Mouse (Mus musculus) forebrain, embryonic 16.5 days (tissue): Measurements from ENCODE around the gene Dock4. TPM values are rescaled to one million over a fixed set of nuclear protein-coding genes. Genes with fewer than 3 reads are reported as not detected.

ENCODE experiments used
- ATAC-seq: fragments of 200-750 bp; cut with Nextera tagmentation; 2 replicates; pipeline ENCODE4 v1.8.0; 2017; ENCODE audit warnings: mild to moderate bottlenecking, moderate library complexity
- H3K27ac ChIP-seq: fragments of 300-500 bp; sonication (generic); 2 replicates; pipeline ENCODE4 v1.5.1; 2014; ENCODE audit warnings: low read length, control low read depth
- H3K27me3 ChIP-seq: fragments of 300-500 bp; sonication (generic); replicated peaks from 2 replicates; pipeline ENCODE4 v1.6.1; 2014; ENCODE audit warnings: low read length; ENCODE audit not compliant: control insufficient read depth, insufficient read depth
- H3K36me3 ChIP-seq: fragments of 300-500 bp; sonication (generic); 2 replicates; pipeline ENCODE4 v1.6.1; 2014; ENCODE audit not compliant: control insufficient read depth, insufficient read depth
- H3K4me1 ChIP-seq: fragments of 300-500 bp; sonication (generic); replicated peaks from 2 replicates; pipeline ENCODE4 v1.6.1; 2014; ENCODE audit warnings: low read length; ENCODE audit not compliant: control insufficient read depth, insufficient read depth
- H3K4me2 ChIP-seq: fragments of 300-500 bp; sonication (generic); 2 replicates; pipeline ENCODE4 v1.6.1; 2014; ENCODE audit warnings: mild to moderate bottlenecking, low read length, control low read depth
- H3K4me3 ChIP-seq: fragments of 300-500 bp; sonication (generic); replicated peaks from 2 replicates; pipeline ENCODE4 v1.5.1; 2014; ENCODE audit warnings: mild to moderate bottlenecking, low read length, control low read depth
- H3K9ac ChIP-seq: fragments of 300-500 bp; sonication (generic); replicated peaks from 2 replicates; pipeline ENCODE4 v1.6.1; 2014; ENCODE audit warnings: low read depth, low read length, control low read depth
- H3K9me3 ChIP-seq: fragments of 300-500 bp; sonication (generic); 2 replicates; pipeline ENCODE4 v1.6.1; 2016; ENCODE audit warnings: low read length; ENCODE audit not compliant: control insufficient read depth
- WGBS: fragments of 180-500 bp; shearing (Covaris S2); extraction: QIAGEN DNeasy Blood & Tissue Kit; methylation state at CpG from one replicate; pipeline ENCODE4 v1.1.7; 2014; 5-methylcytosine and 5-hydroxymethylcytosine counted together
- polyA plus RNA-seq: library from polyadenylated mRNA; unstranded; fragments of >200 nt; fragmentation: Nextera tagmentation; extraction: Ambion mirVana; gene quantifications from 2 replicates; pipeline ENCODE4 v1.2.1, GENCODE M21; 2015

The Dock4 gene
- polyA plus RNA-seq, 1 experiment from 2014 or later, result 41.6 TPM

- no peak overlapping the region for H3K27ac ChIP-seq
- ATAC-seq, result peak; percentile 74
- H3K9ac ChIP-seq, result no peak overlapping the region
- H3K36me3 ChIP-seq, result no peaks in the 10 kb centered on the region
- WGBS, result 14% methylated on average over 9 of the region's 9 CpGs
- H3K27me3 ChIP-seq, result no peaks in the 10 kb centered on the region
- H3K4me1 ChIP-seq, result peaks cover 25% of the 10 kb centered on the region
- H3K4me2 ChIP-seq, result peak overlapping the region; percentile 4; the same call in 1 of the 2 replicates
- H3K4me3 ChIP-seq, result no peak overlapping the region
- no peaks in the 10 kb centered on the region for H3K9me3 ChIP-seq
Measured at GRCm38 (mm10) chr12:40797561-40798343, 352.0 kb downstream of the Dock4 start.

- H3K9ac ChIP-seq, result no peak overlapping the region
- H3K4me2 ChIP-seq, result peak overlapping the region; percentile 4; the same call in 1 of the 2 replicates
- H3K27me3 ChIP-seq, result no peaks in the 10 kb centered on the region
- no peak overlapping the region for H3K4me3 ChIP-seq
- H3K4me1 ChIP-seq, result peaks cover 25% of the 10 kb centered on the region
- ATAC-seq, result 0 out of 2 replicates have a peak, but pooled peaks have one; percentile 14
- no peaks in the 10 kb centered on the region for H3K9me3 ChIP-seq
- H3K27ac ChIP-seq, result no peak overlapping the region
- WGBS, result 45% methylated on average over 5 of the region's 5 CpGs
- H3K36me3 ChIP-seq, result no peaks in the 10 kb centered on the region
Measured at GRCm38 (mm10) chr12:40798344-40799017, 352.7 kb downstream of the Dock4 start.

GRCm38 (mm10) chr12:40801456-40801855 lies 355.7 kb downstream of the Dock4 start:
- Histone ChIP-seq H3K36me3 (no peaks in the 10 kb centered on the region), H3K9me3 (no peaks in the 10 kb centered on the region), H3K4me3 (no peak overlapping the region), H3K27ac (no peak overlapping the region), H3K27me3 (no peaks in the 10 kb centered on the region), H3K4me2 (no peak overlapping the region), H3K4me1 (peaks cover 13% of the 10 kb centered on the region), H3K9ac (no peak overlapping the region)
- no peak for ATAC-seq
- WGBS, result 68% methylated on average over 3 of the region's 3 CpGs

GRCm38 (mm10) chr12:40805257-40805656 lies 359.5 kb downstream of the Dock4 start:
- H3K4me3 ChIP-seq, result no peak overlapping the region
- no peak for ATAC-seq
- no peak overlapping the region for H3K4me2 ChIP-seq
- H3K27me3 ChIP-seq, result no peaks in the 10 kb centered on the region
- H3K9ac ChIP-seq, result no peak overlapping the region
- H3K27ac ChIP-seq, result no peak overlapping the region
- H3K36me3 ChIP-seq, result peaks cover 2% of the 10 kb centered on the region; the same call in 1 of the 2 replicates
- H3K9me3 ChIP-seq, result no peaks in the 10 kb centered on the region
- 88% methylated on average over 2 of the region's 2 CpGs for WGBS
- no peaks in the 10 kb centered on the region for H3K4me1 ChIP-seq

GRCm38 (mm10) chr12:40807916-40808315 lies 362.2 kb downstream of the Dock4 start:
- Histone ChIP-seq H3K36me3 (peaks cover 2% of the 10 kb centered on the region; the same call in 1 of the 2 replicates), H3K9ac (no peak overlapping the region), H3K27ac (no peak overlapping the region), H3K27me3 (no peaks in the 10 kb centered on the region), H3K4me2 (no peak overlapping the region), H3K4me1 (no peaks in the 10 kb centered on the region), H3K9me3 (no peaks in the 10 kb centered on the region), H3K4me3 (no peak overlapping the region)
- 92% methylated on average over 1 of the region's 1 CpGs for WGBS
- no peak for ATAC-seq

- no peak overlapping the region for H3K4me2 ChIP-seq
- H3K9ac ChIP-seq, result no peak overlapping the region
- ATAC-seq, result no peak
- H3K4me3 ChIP-seq, result no peak overlapping the region
- no peaks in the 10 kb centered on the region for H3K36me3 ChIP-seq
- H3K27me3 ChIP-seq, result no peaks in the 10 kb centered on the region
- H3K27ac ChIP-seq, result no peak overlapping the region
- no peaks in the 10 kb centered on the region for H3K9me3 ChIP-seq
- 43% methylated on average over 2 of the region's 2 CpGs for WGBS
- H3K4me1 ChIP-seq, result no peaks in the 10 kb centered on the region
Measured at GRCm38 (mm10) chr12:40813474-40813873, 367.7 kb downstream of the Dock4 start.

- Histone ChIP-seq H3K27ac (no peak overlapping the region), H3K4me1 (no peaks in the 10 kb centered on the region), H3K4me3 (no peak overlapping the region), H3K9ac (no peak overlapping the region), H3K9me3 (no peaks in the 10 kb centered on the region), H3K36me3 (no peaks in the 10 kb centered on the region), H3K4me2 (no peak overlapping the region), H3K27me3 (no peaks in the 10 kb centered on the region)
- 0 out of 2 replicates have a peak, but pooled peaks have one; percentile 26 for ATAC-seq
Measured at GRCm38 (mm10) chr12:40814659-40815363, 369.1 kb downstream of the Dock4 start.

- Histone ChIP-seq H3K4me3 (no peak overlapping the region), H3K4me2 (no peak overlapping the region), H3K9ac (no peak overlapping the region), H3K4me1 (no peaks in the 10 kb centered on the region), H3K36me3 (no peaks in the 10 kb centered on the region), H3K27ac (no peak overlapping the region), H3K27me3 (no peaks in the 10 kb centered on the region), H3K9me3 (no peaks in the 10 kb centered on the region)
- no peak for ATAC-seq
- 85% methylated on average over 6 of the region's 6 CpGs for WGBS
Measured at GRCm38 (mm10) chr12:40818046-40818708, 372.4 kb downstream of the Dock4 start.

- no peak overlapping the region for H3K4me3 ChIP-seq
- 0 out of 2 replicates have a peak, but pooled peaks cover 2% of the 10 kb centered on the region for H3K4me1 ChIP-seq
- no peak for ATAC-seq
- H3K4me2 ChIP-seq, result no peak overlapping the region
- H3K27ac ChIP-seq, result no peak overlapping the region
- no peaks in the 10 kb centered on the region for H3K36me3 ChIP-seq
- no peak overlapping the region for H3K9ac ChIP-seq
- H3K27me3 ChIP-seq, result no peaks in the 10 kb centered on the region
- H3K9me3 ChIP-seq, result no peaks in the 10 kb centered on the region
- WGBS, result 94% methylated on average over 5 of the region's 5 CpGs
Measured at GRCm38 (mm10) chr12:40823631-40824030, 377.9 kb downstream of the Dock4 start.
